Mouse (Mus musculus) embryonic facial prominence, embryonic 13.5 days (tissue): ENCODE results near the gene Fth1. TPM values are rescaled to one million over a fixed set of nuclear protein-coding genes. Genes with fewer than 3 reads are reported as not detected.
A peak's percentile ranks its signal among the peaks of the same experiment; 100 is the strongest.

Source experiments
- ATAC-seq: fragments of 200-750 bp; cut with Nextera tagmentation; 2 replicates; pipeline ENCODE4 v1.8.0; 2017; ENCODE audit warnings: low read depth; ENCODE audit not compliant: insufficient number of reproducible peaks, insufficient read depth, low FRiP score, low TSS enrichment
- H3K27ac ChIP-seq: fragments of 300-500 bp; sonication (generic); 2 replicates; pipeline ENCODE4 v1.5.1; 2015; ENCODE audit warnings: moderate library complexity, mild to moderate bottlenecking, inconsistent platforms
- H3K27me3 ChIP-seq: fragments of 300-500 bp; sonication (generic); 2 replicates; pipeline ENCODE4 v1.6.1; 2015; ENCODE audit warnings: mild to moderate bottlenecking, inconsistent platforms
- H3K36me3 ChIP-seq: fragments of 300-500 bp; sonication (generic); 2 replicates; pipeline ENCODE4 v1.6.1; 2015; ENCODE audit warnings: mild to moderate bottlenecking, inconsistent platforms
- H3K4me1 ChIP-seq: fragments of 300-500 bp; sonication (generic); 2 replicates; pipeline ENCODE4 v1.6.1; 2015; ENCODE audit warnings: inconsistent platforms
- H3K4me2 ChIP-seq: fragments of 300-500 bp; sonication (generic); 2 replicates; pipeline ENCODE4 v1.6.1; 2015; ENCODE audit warnings: moderate library complexity, mild to moderate bottlenecking, inconsistent platforms
- H3K4me3 ChIP-seq: fragments of 300-500 bp; sonication (generic); 2 replicates; pipeline ENCODE4 v1.5.1; 2015; ENCODE audit warnings: mild to moderate bottlenecking, inconsistent platforms
- H3K9ac ChIP-seq: fragments of 300-500 bp; sonication (generic); 2 replicates; pipeline ENCODE4 v1.6.1; 2015; ENCODE audit warnings: mild to moderate bottlenecking, inconsistent platforms
- H3K9me3 ChIP-seq: fragments of 300-500 bp; sonication (generic); 2 replicates; pipeline ENCODE4 v1.6.1; 2016; ENCODE audit warnings: inconsistent platforms
- WGBS: fragments of 180-500 bp; shearing (Covaris S2); methylation state at CpG from one replicate; pipeline ENCODE4 v1.1.7; 2015; ENCODE audit warnings: mixed read lengths; 5-methylcytosine and 5-hydroxymethylcytosine counted together
- polyA plus RNA-seq: library from polyadenylated mRNA; unstranded; fragments of >200 nt; fragmentation: Nextera tagmentation; extraction: Ambion mirVana; gene quantifications from 2 replicates; pipeline ENCODE4 v1.2.1, GENCODE M21; 2015

The Fth1 gene
- polyA plus RNA-seq, 1 experiment from 2014 or later = 1,553 TPM

DNA sequence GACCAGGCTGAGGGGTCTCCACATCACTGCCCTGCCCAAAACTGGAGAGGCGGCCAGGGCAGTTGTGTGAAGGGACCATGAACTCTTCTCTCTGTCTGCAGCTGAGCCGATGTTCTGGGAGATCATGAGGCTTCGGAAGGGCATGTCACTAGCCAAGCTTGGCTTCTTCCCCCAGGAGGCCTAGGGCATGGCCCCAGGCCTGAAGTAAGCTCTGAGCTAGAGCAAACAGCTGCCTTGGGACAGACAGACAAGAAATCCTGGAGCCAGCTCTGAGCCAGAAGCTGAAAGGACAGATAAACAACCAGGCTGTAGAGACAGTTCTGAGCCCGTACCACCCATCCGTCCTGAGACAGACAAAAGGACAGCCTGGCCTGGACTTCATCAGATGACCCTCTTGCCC is 54.0 kb downstream of the Fth1 start:
- H3K4me2 ChIP-seq = no peak overlapping the region
- H3K4me3 ChIP-seq = no peak overlapping the region
- no peaks in the 10 kb centered on the region for H3K27me3 ChIP-seq
- H3K36me3 ChIP-seq = peaks cover 43% of the 10 kb centered on the region
- peaks cover 15% of the 10 kb centered on the region for H3K4me1 ChIP-seq
- no peak for ATAC-seq
- 86% methylated on average over 5 of the region's 5 CpGs for WGBS
- no peak overlapping the region for H3K27ac ChIP-seq
- H3K9me3 ChIP-seq = no peaks in the 10 kb centered on the region
- H3K9ac ChIP-seq = 0 out of 2 replicates have a peak overlapping the region, but pooled peaks have one; percentile 54

Other genes with a start within 250 kb of the Fth1 start
- not detected in 2 replicates for gene Scgb2a2, start 133.0 kb upstream of the Fth1 start, polyA plus RNA-seq
- 101 and 118 TPM in 2 replicates for gene Incenp, start 81.0 kb upstream of the Fth1 start, polyA plus RNA-seq
- gene Best1, start 21.0 kb downstream of the Fth1 start, polyA plus RNA-seq = 0.73 and 0.98 TPM in 2 replicates
- 42.0 and 43.3 TPM in 2 replicates for gene Rab3il1, start 21.1 kb downstream of the Fth1 start, polyA plus RNA-seq
- gene Fads3, start 61.0 kb downstream of the Fth1 start, polyA plus RNA-seq = 8.6 and 10.0 TPM in 2 replicates
- gene Fads2, start 121.1 kb downstream of the Fth1 start, polyA plus RNA-seq = 70.0 and 79.8 TPM in 2 replicates
- 93.6 and 104 TPM in 2 replicates for gene Fads1, start 202.3 kb downstream of the Fth1 start, polyA plus RNA-seq
- 485 and 486 TPM in 2 replicates for gene Tmem258, start 223.4 kb downstream of the Fth1 start, polyA plus RNA-seq
- 69.3 and 88.1 TPM in 2 replicates for gene Fen1, start 223.6 kb downstream of the Fth1 start, polyA plus RNA-seq